Comparison of ENCODE assay signal across 7 mouse cellular contexts in genomic region chr7:25297454-25298325, GRCm38 (mm10). TPM values are rescaled to one million over a fixed set of nuclear protein-coding genes. Genes with fewer than 3 reads are reported as not detected.
DNase-seq lines count a peak whose midpoint lies in the region; ATAC-seq and TF ChIP-seq lines count a peak whose summit lies in the region.

Pafah1b3 (minus strand) TSS chr7:25297986.

- TF ChIP-seq CTCF in hindbrain, postnatal 0 days (IDR thresholded peaks at IDR 0.05; ENCODE audit: low read depth), result peak; percentile 62

- H3K27me3 ChIP-seq in hindbrain, postnatal 0 days (ENCODE audit: insufficient read depth, low read length), result no peaks in the 10 kb centered on the region

- H3K36me3 ChIP-seq in hindbrain, postnatal 0 days (ENCODE audit: insufficient read depth, low read length), result peaks cover 21% of the 10 kb centered on the region; the same call in 1 of the 2 replicates

- peak within 1 kb of the TSS; percentile 94 for H3K27ac ChIP-seq in hindbrain, postnatal 0 days

- peak; percentile 41 for DNase-seq in T-cell, adult 2 months (ENCODE audit: low spot score)
- DNase-seq in cerebellum, adult 9-11 months, result peak; percentile 95
- peak; percentile 97 for DNase-seq in hindbrain, postnatal 0 days (ENCODE audit: low spot score)
- peak; percentile 77 to 84 for DNase-seq in left cerebral cortex, adult 18-20 months (ENCODE audit: low spot score in 2 of 2)
- DNase-seq in lung, postnatal 4 days, result peak; percentile 85 to 88
- DNase-seq in right cerebral cortex, adult 18-20 months, result peak; percentile 90

- peaks cover 11% of the 10 kb centered on the region; the same call in 1 of the 2 replicates for H3K4me1 ChIP-seq in hindbrain, postnatal 0 days (ENCODE audit: insufficient read depth, low read length)

- peak within 1 kb of the TSS; percentile 65 for H3K4me3 ChIP-seq in hindbrain, postnatal 0 days (ENCODE audit: low read length)

- peak within 1 kb of the TSS; percentile 70 for H3K4me2 ChIP-seq in hindbrain, postnatal 0 days (ENCODE audit: low read depth, low read length)

- under 1% methylated on average over 52 of the region's 52 CpGs for WGBS in hindbrain, postnatal 0 days

- peak within 1 kb of the TSS; percentile 76 for H3K9ac ChIP-seq in hindbrain, postnatal 0 days (replicated peaks; ENCODE audit: low read length)

- ATAC-seq in frontal cortex, adult (ENCODE audit: low TSS enrichment), result peak; percentile 89
- ATAC-seq in hindbrain, postnatal 0 days, result peak; percentile 93

- H3K9me3 ChIP-seq in hindbrain, postnatal 0 days (ENCODE audit: low read length), result no peaks in the 10 kb centered on the region

RNA-seq across cellular contexts. Expression of gene Pafah1b3, which starts in this region (rescaled TPM):
- total RNA-seq in hindbrain, postnatal 0 days (2014; rRNA removed), result 534 and 592 TPM in 2 replicates
- 469 and 484 TPM in 2 replicates for polyA plus RNA-seq in hindbrain, postnatal 0 days (2015; fragmentation: Nextera tagmentation; extraction: Ambion mirVana)
- total RNA-seq in left cerebral cortex, adult 18-20 months (2021), result 10 to 100 TPM; 35.7 to 36.9 TPM

Comparison
In these comparisons a context has a peak if more than half of its experiments do, and no peak if none do; other contexts are left out.
1. Peak in every context shown above with its lines: DNase-seq, ATAC-seq, H3K4me3 ChIP-seq and H3K27ac ChIP-seq.
2. RNA of gene Pafah1b3 (total RNA-seq): 534 to 592 TPM in hindbrain, postnatal 0 days; 35.7 to 36.9 TPM in left cerebral cortex, adult 18-20 months; every median in the first group is over 10 times any median in the second.
3. DNase-seq: peak in every context shown above with its lines; median percentile 97 in hindbrain, postnatal 0 days; 95 in cerebellum, adult 9-11 months; 90 in right cerebral cortex, adult 18-20 months; 86 in lung, postnatal 4 days; 80 in left cerebral cortex, adult 18-20 months; 41 in T-cell, adult 2 months.